Mouse (Mus musculus): Measurements from ENCODE around the gene Pimreg. TPM values are rescaled to one million over a fixed set of nuclear protein-coding genes. Genes with fewer than 3 reads are reported as not detected.
A peak's percentile ranks its signal among the peaks of the same experiment; 100 is the strongest.

The Pimreg gene
- polyA plus RNA-seq, 2 experiments: 59.1 to 87.9 TPM

- TF ChIP-seq POLR2A (IDR thresholded peaks at IDR 0.05; ENCODE audit: borderline replicate concordance, extremely low read depth, insufficient read depth, insufficient read length): no peak
- Histone ChIP-seq H3K27me3 (ENCODE audit: control insufficient read depth, insufficient read depth, low read length) (no peaks in the 10 kb centered on the region), H3K4me2 (replicated peaks; ENCODE audit: low read depth, low read length, severe bottlenecking) (no peak overlapping the region), H3K9me3 (ENCODE audit: control insufficient read depth, low read length) (peaks cover 15% of the 10 kb centered on the region; the same call in 1 of the 2 replicates), H3K9ac (ENCODE audit: low read depth, low read length, severe bottlenecking) (no peak overlapping the region), H3K4me1 (ENCODE audit: control insufficient read depth, insufficient read depth, low read length) (no peaks in the 10 kb centered on the region), H3K36me3 (ENCODE audit: control insufficient read depth, insufficient read depth, low read length) (no peaks in the 10 kb centered on the region), H3K27ac (replicated peaks; ENCODE audit: low read depth, low read length) (no peak overlapping the region), H3K4me3 (replicated peaks; ENCODE audit: low read length) (no peak overlapping the region)
- 82% methylated on average over 6 of the region's 6 CpGs for WGBS
- ATAC-seq (ENCODE audit: low FRiP score, low read depth): no peak
- DNase-seq (ENCODE audit: low spot score): no peak
Measured at GRCm38 (mm10) chr11:72064414-72064813, 22.6 kb downstream of the Pimreg start.

- Histone ChIP-seq H3K9ac (ENCODE audit: low read depth, low read length, severe bottlenecking) (no peak overlapping the region), H3K36me3 (ENCODE audit: control insufficient read depth, insufficient read depth, low read length) (no peaks in the 10 kb centered on the region), H3K4me1 (ENCODE audit: control insufficient read depth, insufficient read depth, low read length) (no peaks in the 10 kb centered on the region), H3K27me3 (ENCODE audit: control insufficient read depth, insufficient read depth, low read length) (no peaks in the 10 kb centered on the region), H3K27ac (replicated peaks; ENCODE audit: low read depth, low read length) (no peak overlapping the region), H3K4me3 (replicated peaks; ENCODE audit: low read length) (no peak overlapping the region), H3K9me3 (ENCODE audit: control insufficient read depth, low read length) (peaks cover 15% of the 10 kb centered on the region; the same call in 1 of the 2 replicates), H3K4me2 (replicated peaks; ENCODE audit: low read depth, low read length, severe bottlenecking) (no peak overlapping the region)
- ATAC-seq (ENCODE audit: low FRiP score, low read depth): no peak
- no peak for DNase-seq (ENCODE audit: low spot score)
- 80% methylated on average over 8 of the region's 8 CpGs for whole genome bisulfite sequencing
- no peak for TF ChIP-seq POLR2A (IDR thresholded peaks at IDR 0.05; ENCODE audit: borderline replicate concordance, extremely low read depth, insufficient read depth, insufficient read length)
Measured at GRCm38 (mm10) chr11:72065103-72065502, 23.3 kb downstream of the Pimreg start.

GRCm38 (mm10) chr11:72066330-72066729 lies 24.5 kb downstream of the Pimreg start:
- Histone ChIP-seq H3K4me3 (replicated peaks; ENCODE audit: low read length) (no peak overlapping the region), H3K4me1 (ENCODE audit: control insufficient read depth, insufficient read depth, low read length) (no peaks in the 10 kb centered on the region)
- 34% methylated on average over 6 of the region's 6 CpGs for WGBS

GRCm38 (mm10) chr11:72067326-72067725 lies 25.5 kb downstream of the Pimreg start:
- Histone ChIP-seq H3K4me2 (replicated peaks; ENCODE audit: low read depth, low read length, severe bottlenecking) (no peak overlapping the region), H3K9me3 (ENCODE audit: control insufficient read depth, low read length) (peaks cover 15% of the 10 kb centered on the region; the same call in 1 of the 2 replicates), H3K9ac (ENCODE audit: low read depth, low read length, severe bottlenecking) (no peak overlapping the region), H3K27ac (replicated peaks; ENCODE audit: low read depth, low read length) (no peak overlapping the region), H3K4me1 (ENCODE audit: control insufficient read depth, insufficient read depth, low read length) (no peaks in the 10 kb centered on the region), H3K36me3 (ENCODE audit: control insufficient read depth, insufficient read depth, low read length) (no peaks in the 10 kb centered on the region), H3K27me3 (ENCODE audit: control insufficient read depth, insufficient read depth, low read length) (no peaks in the 10 kb centered on the region), H3K4me3 (replicated peaks; ENCODE audit: low read length) (no peak overlapping the region)
- DNase-seq (ENCODE audit: low spot score): no peak
- ATAC-seq (ENCODE audit: low FRiP score, low read depth): no peak
- no peak for TF ChIP-seq POLR2A (IDR thresholded peaks at IDR 0.05; ENCODE audit: borderline replicate concordance, extremely low read depth, insufficient read depth, insufficient read length)
- 31% methylated on average over 5 of the region's 5 CpGs for WGBS

More at GRCm38 (mm10) chr11:72066330-72066729, 24.5 kb downstream of the Pimreg start:
- DNase-seq (ENCODE audit: low spot score): no peak
- Histone ChIP-seq H3K4me2 (replicated peaks; ENCODE audit: low read depth, low read length, severe bottlenecking) (no peak overlapping the region), H3K27me3 (ENCODE audit: control insufficient read depth, insufficient read depth, low read length) (no peaks in the 10 kb centered on the region), H3K9ac (ENCODE audit: low read depth, low read length, severe bottlenecking) (no peak overlapping the region), H3K27ac (replicated peaks; ENCODE audit: low read depth, low read length) (no peak overlapping the region), H3K36me3 (ENCODE audit: control insufficient read depth, insufficient read depth, low read length) (no peaks in the 10 kb centered on the region), H3K9me3 (ENCODE audit: control insufficient read depth, low read length) (peaks cover 15% of the 10 kb centered on the region; the same call in 1 of the 2 replicates)
- no peak for ATAC-seq (ENCODE audit: low FRiP score, low read depth)
- TF ChIP-seq POLR2A (IDR thresholded peaks at IDR 0.05; ENCODE audit: borderline replicate concordance, extremely low read depth, insufficient read depth, insufficient read length): no peak

GRCm38 (mm10) chr11:72068026-72068425 lies 26.2 kb downstream of the Pimreg start:
- Histone ChIP-seq H3K9me3 (ENCODE audit: control insufficient read depth, low read length) (peaks cover 15% of the 10 kb centered on the region; the same call in 1 of the 2 replicates), H3K4me2 (replicated peaks; ENCODE audit: low read depth, low read length, severe bottlenecking) (no peak overlapping the region), H3K27me3 (ENCODE audit: control insufficient read depth, insufficient read depth, low read length) (no peaks in the 10 kb centered on the region), H3K4me1 (ENCODE audit: control insufficient read depth, insufficient read depth, low read length) (no peaks in the 10 kb centered on the region), H3K9ac (ENCODE audit: low read depth, low read length, severe bottlenecking) (no peak overlapping the region), H3K36me3 (ENCODE audit: control insufficient read depth, insufficient read depth, low read length) (no peaks in the 10 kb centered on the region), H3K27ac (replicated peaks; ENCODE audit: low read depth, low read length) (no peak overlapping the region), H3K4me3 (replicated peaks; ENCODE audit: low read length) (no peak overlapping the region)
- TF ChIP-seq POLR2A (IDR thresholded peaks at IDR 0.05; ENCODE audit: borderline replicate concordance, extremely low read depth, insufficient read depth, insufficient read length): no peak
- ATAC-seq (ENCODE audit: low FRiP score, low read depth): no peak
- DNase-seq (ENCODE audit: low spot score): peak; percentile 40
- 26% methylated on average over 7 of the region's 7 CpGs for WGBS

- no peak for ATAC-seq (ENCODE audit: low FRiP score, low read depth)
- Histone ChIP-seq H3K4me3 (replicated peaks; ENCODE audit: low read length) (no peak overlapping the region), H3K4me2 (replicated peaks; ENCODE audit: low read depth, low read length, severe bottlenecking) (no peak overlapping the region), H3K9ac (ENCODE audit: low read depth, low read length, severe bottlenecking) (no peak overlapping the region), H3K36me3 (ENCODE audit: control insufficient read depth, insufficient read depth, low read length) (no peaks in the 10 kb centered on the region), H3K27ac (replicated peaks; ENCODE audit: low read depth, low read length) (no peak overlapping the region), H3K9me3 (ENCODE audit: control insufficient read depth, low read length) (no peaks in the 10 kb centered on the region), H3K27me3 (ENCODE audit: control insufficient read depth, insufficient read depth, low read length) (no peaks in the 10 kb centered on the region), H3K4me1 (ENCODE audit: control insufficient read depth, insufficient read depth, low read length) (no peaks in the 10 kb centered on the region)
- WGBS: 76% methylated on average over 9 of the region's 9 CpGs
- DNase-seq (ENCODE audit: low spot score): no peak
- TF ChIP-seq POLR2A (IDR thresholded peaks at IDR 0.05; ENCODE audit: borderline replicate concordance, extremely low read depth, insufficient read depth, insufficient read length): no peak
Measured at GRCm38 (mm10) chr11:72070733-72071132, 28.9 kb downstream of the Pimreg start.
